Mouse (Mus musculus) small intestine, adult 10 weeks (tissue): ENCODE measurements around the gene Usp35. TPM values are rescaled to one million over a fixed set of nuclear protein-coding genes. Genes with fewer than 3 reads are reported as not detected.

Experiments
- polyA plus RNA-seq: library from polyadenylated mRNA; stranded (reverse); fragments of 350-450 nt; fragmentation: Illumina TruSeq; extraction: RNeasy Lipid Tissue Mini Kit (QIAGEN cat#74804); gene quantifications from one replicate; pipeline ENCODE4 v1.2.3, GENCODE M21; 2014; ENCODE audit warnings: low replicate concordance

The Usp35 gene
- 0.63 TPM for polyA plus RNA-seq

DNA sequence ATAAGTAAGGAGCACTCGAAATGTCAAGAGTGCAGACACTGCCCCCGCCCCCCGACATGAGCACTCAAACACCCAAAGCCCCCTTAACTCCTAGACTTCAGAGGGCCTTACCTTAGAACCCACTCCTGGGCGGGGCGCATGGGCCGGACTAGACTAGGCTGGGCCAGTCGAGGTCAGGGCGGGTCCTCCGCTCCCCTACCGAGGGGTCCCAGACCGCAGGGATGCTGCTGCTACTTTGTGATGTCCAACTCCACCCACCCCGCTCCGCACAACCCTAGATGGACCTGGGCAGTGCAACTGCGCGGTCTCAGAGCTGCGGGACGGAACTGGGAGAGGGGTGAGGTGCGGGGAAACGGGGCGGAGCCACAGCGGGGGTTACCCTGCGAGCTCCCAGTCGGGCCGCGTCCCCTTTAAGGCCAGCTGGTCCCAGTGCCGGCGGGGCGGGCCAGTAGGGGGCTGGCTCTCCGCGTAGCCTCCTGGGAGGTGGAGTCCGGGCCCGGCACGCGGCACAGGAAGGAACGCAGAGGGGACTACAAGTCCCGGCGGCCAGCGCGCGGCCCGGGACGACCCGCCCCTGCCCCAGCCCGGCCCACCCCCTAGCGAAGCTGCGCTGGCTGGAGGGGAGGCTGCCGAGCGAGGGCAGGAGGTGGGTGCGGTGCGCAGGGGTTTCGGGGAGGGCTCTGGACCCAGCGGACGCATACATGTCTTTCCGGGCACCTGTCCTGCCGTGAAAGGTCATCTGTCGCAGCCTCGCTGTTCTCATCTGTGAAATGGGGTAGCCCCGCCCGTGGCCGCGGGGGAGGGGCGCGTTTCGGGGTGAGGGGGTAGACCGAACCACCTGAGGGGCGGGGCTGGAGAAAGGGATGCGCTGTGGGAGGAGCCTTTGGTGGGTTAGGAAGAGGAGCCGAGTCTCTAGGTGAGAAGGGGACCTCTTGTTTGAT, at the start of gene Usp35, which contains the start of gene Kctd21:
Gene Usp35, minus strand, starts transcription at position 295 of the 941 bp plus-strand sequence.
Gene Kctd21, plus strand, starts transcription at position 602 of the 941 bp plus-strand sequence.

Other genes with a start within 250 kb of the Usp35 start
- 4.9 TPM for gene Kctd21, start 307 bp upstream of the Usp35 start, polyA plus RNA-seq
- gene Alg8, start 39.6 kb upstream of the Usp35 start, polyA plus RNA-seq, result 15.3 TPM
- 266 TPM for gene Ndufc2, start 68.0 kb upstream of the Usp35 start, polyA plus RNA-seq
- gene Thrsp, start 85.7 kb upstream of the Usp35 start, polyA plus RNA-seq, result 3.5 TPM
- 31.8 TPM for gene Kctd14, start 119.3 kb upstream of the Usp35 start, polyA plus RNA-seq
- 42.1 TPM for gene Ints4, start 148.9 kb upstream of the Usp35 start, polyA plus RNA-seq
- 60.2 TPM for gene Aamdc, start 247.5 kb upstream of the Usp35 start, polyA plus RNA-seq
- gene Rsf1, start 247.9 kb upstream of the Usp35 start, polyA plus RNA-seq, result 17.9 TPM